Mouse (Mus musculus) midbrain, embryonic 11.5 days (tissue): ENCODE data around the gene Myh7. TPM values are rescaled to one million over a fixed set of nuclear protein-coding genes. Genes with fewer than 3 reads are reported as not detected.
"Not testable (repeated sequence)": the region's sequence is repeated elsewhere in the genome, so short reads cannot be mapped to it uniquely, and the experiment has no call there.

ENCODE experiments used
- ATAC-seq: fragments of 200-750 bp; cut with Nextera tagmentation; 2 replicates; pipeline ENCODE4 v1.8.0; 2017; ENCODE audit warnings: moderate TSS enrichment, moderate library complexity; ENCODE audit not compliant: low FRiP score
- DNase-seq: peaks from one replicate; pipeline ENCODE4 v3.0.0; 2015; ENCODE audit warnings: low spot score; ENCODE audit errors: missing footprints
- H3K27ac ChIP-seq: fragments of 300-500 bp; sonication (generic); 2 replicates; pipeline ENCODE4 v1.5.1; 2014; ENCODE audit warnings: low read depth, low read length
- H3K27me3 ChIP-seq: fragments of 300-500 bp; sonication (generic); 2 replicates; pipeline ENCODE4 v1.6.1; 2014; ENCODE audit warnings: mild to moderate bottlenecking, low read length, moderate library complexity, mixed read lengths; ENCODE audit not compliant: control insufficient read depth, insufficient read depth
- H3K36me3 ChIP-seq: fragments of 300-500 bp; sonication (generic); 2 replicates; pipeline ENCODE4 v1.6.1; 2014; ENCODE audit warnings: mild to moderate bottlenecking, low read length, moderate library complexity, mixed read lengths; ENCODE audit not compliant: control insufficient read depth, insufficient read depth
- H3K4me1 ChIP-seq: fragments of 300-500 bp; sonication (generic); 2 replicates; pipeline ENCODE4 v1.6.1; 2014; ENCODE audit warnings: low read length; ENCODE audit not compliant: control insufficient read depth, insufficient read depth
- H3K4me2 ChIP-seq: fragments of 300-500 bp; sonication (generic); 2 replicates; pipeline ENCODE4 v1.6.1; 2014; ENCODE audit warnings: mild to moderate bottlenecking, moderate library complexity
- H3K4me3 ChIP-seq: fragments of 300-500 bp; sonication (generic); 2 replicates; pipeline ENCODE4 v1.5.1; 2014; ENCODE audit warnings: low read depth, low read length
- H3K9ac ChIP-seq: fragments of 300-500 bp; sonication (generic); 2 replicates; pipeline ENCODE4 v1.6.1; 2014; ENCODE audit warnings: low read length
- H3K9me3 ChIP-seq: fragments of 300-500 bp; sonication (generic); 2 replicates; pipeline ENCODE4 v1.6.1; 2016; ENCODE audit warnings: low read length; ENCODE audit not compliant: control insufficient read depth
- WGBS: fragments of 180-500 bp; shearing (Covaris S2); extraction: QIAGEN DNeasy Blood & Tissue Kit; methylation state at CpG from one replicate; pipeline ENCODE4 v1.1.7; 2014; 5-methylcytosine and 5-hydroxymethylcytosine counted together
- polyA plus RNA-seq: library from polyadenylated mRNA; unstranded; fragments of >200 nt; fragmentation: Nextera tagmentation; extraction: Ambion mirVana; gene quantifications from 2 replicates; pipeline ENCODE4 v1.2.1, GENCODE M21; 2014

The Myh7 gene
- polyA plus RNA-seq, 1 experiment from 2014 or later = 1.1 TPM

DNA sequence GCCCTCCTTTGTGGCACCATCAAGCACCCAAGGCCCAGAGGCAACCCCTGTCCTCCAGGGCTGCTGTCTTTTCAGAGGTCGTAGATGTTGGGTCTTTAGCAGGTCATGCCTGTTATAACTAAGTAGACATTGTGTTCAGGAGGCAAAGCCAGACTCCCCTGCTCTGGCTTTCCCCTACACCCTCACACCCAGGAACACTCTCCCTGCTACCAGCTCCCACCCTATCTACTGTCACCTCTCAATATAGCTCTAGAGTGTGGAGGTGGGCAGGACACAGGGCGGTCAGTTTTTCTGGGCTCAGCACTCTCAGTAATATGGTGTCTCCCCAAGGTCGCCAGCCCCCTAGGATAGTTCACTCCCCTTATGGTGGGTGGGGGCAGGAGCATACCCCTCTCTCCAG lies 26.6 kb downstream of the Myh7 start:
- ATAC-seq = no peak
- Histone ChIP-seq H3K4me3 (no peak overlapping the region), H3K4me1 (no peaks in the 10 kb centered on the region), H3K9me3 (no peaks in the 10 kb centered on the region), H3K9ac (no peak overlapping the region), H3K4me2 (no peak overlapping the region), H3K27ac (no peak overlapping the region), H3K36me3 (no peaks in the 10 kb centered on the region), H3K27me3 (no peaks in the 10 kb centered on the region)
- 86% methylated on average over 3 of the region's 3 CpGs for WGBS
- no peak for DNase-seq

DNA sequence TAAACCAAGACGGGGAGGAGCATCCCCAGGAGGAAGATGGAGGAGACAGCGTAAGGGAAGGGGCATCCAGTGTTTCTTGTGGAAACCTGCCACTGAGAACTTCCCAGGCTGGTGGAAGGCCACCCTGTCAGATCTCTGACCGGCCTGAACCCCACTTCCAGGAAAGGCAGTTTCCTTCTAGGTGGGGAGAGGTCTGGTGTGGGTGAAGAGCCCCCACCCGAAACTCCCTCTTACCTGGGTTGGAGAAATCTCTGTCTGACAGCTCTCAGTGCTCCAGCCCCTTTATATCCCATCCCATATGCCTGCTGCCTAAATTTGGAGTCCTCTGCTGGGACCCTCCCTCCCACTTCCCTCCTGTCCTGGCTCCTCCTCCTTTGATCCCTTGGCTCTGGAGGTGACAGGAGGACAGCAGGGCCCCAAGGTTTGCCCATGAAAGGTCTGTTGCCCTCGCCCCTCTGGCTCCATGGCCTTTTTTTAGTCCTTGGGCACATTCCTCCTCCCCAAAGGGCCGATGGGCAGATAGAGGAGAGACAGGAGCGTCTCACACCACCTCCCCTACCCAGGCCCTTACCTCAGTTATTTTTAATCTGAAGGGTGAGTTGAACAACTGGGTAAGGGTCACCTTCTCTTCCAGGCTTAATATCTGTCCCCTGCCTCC lies 28.0 kb downstream of the Myh7 start, which contains the start of gene Myh6:
TSS of gene Myh6 (minus strand) at position 608 of the 658 bp plus-strand sequence.
- 78% methylated on average over 7 of the region's 7 CpGs for WGBS
- no peak for ATAC-seq
- Histone ChIP-seq H3K27ac (no peak within 1 kb of the TSS), H3K4me2 (no peak within 1 kb of the TSS), H3K36me3 (no peaks in the 10 kb centered on the region), H3K4me3 (no peak within 1 kb of the TSS), H3K4me1 (no peaks in the 10 kb centered on the region), H3K9ac (no peak within 1 kb of the TSS), H3K27me3 (no peaks in the 10 kb centered on the region), H3K9me3 (no peaks in the 10 kb centered on the region)
- DNase-seq = no peak

DNA sequence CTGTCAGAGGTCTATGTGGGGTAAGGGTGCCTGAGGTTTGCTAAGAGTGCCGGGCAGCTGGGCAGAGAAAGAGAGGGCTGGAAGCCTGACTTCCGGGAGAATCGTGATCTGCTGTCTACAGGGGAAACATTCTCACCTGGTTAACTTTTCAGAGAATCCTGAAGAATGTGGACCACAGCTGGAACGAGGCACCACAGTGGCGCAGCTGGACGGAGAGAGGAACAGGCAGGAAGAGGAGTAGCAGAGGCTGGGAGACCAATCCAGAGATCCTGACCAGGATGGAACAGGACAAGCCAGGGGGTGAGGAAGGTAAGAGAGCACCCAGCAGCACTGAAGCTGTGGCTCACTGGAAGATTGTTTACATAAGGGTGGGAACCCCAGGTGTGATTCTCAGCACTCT lies 28.8 kb downstream of the Myh7 start:
- ATAC-seq = no peak
- H3K4me3 ChIP-seq = no peak overlapping the region
- H3K27ac ChIP-seq = no peak overlapping the region
- no peaks in the 10 kb centered on the region for H3K9me3 ChIP-seq
- no peak overlapping the region for H3K9ac ChIP-seq
- H3K36me3 ChIP-seq = no peaks in the 10 kb centered on the region
- no peaks in the 10 kb centered on the region for H3K4me1 ChIP-seq
- H3K4me2 ChIP-seq = no peak overlapping the region
- H3K27me3 ChIP-seq = no peaks in the 10 kb centered on the region
- DNase-seq = no peak
- 79% methylated on average over 6 of the region's 6 CpGs for WGBS

DNA sequence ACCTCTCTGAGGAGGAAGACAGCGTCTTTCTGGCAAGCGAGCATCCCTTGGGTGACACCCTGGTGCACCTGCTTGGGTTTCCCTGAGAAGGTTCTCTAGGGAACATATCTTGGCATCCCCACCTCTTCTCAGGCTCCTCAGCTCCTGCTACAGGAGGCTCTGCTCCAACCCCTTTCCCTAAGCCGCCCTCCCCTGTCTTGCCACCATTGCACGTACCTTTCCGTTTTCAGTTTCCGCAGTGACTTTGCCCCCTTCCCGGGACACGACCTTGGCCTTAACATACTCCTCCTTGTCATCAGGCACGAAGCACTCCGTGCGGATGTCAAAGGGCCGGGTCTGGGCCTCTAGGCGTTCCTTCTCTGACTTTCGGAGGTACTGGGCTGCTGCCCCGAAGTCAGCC lies 29.4 kb downstream of the Myh7 start:
- H3K36me3 ChIP-seq = no peaks in the 10 kb centered on the region
- H3K4me3 ChIP-seq = no peak overlapping the region
- H3K4me1 ChIP-seq = no peaks in the 10 kb centered on the region
- H3K27me3 ChIP-seq = no peaks in the 10 kb centered on the region
- DNase-seq = no peak
- H3K9me3 ChIP-seq = no peaks in the 10 kb centered on the region
- no peak for ATAC-seq
- H3K9ac ChIP-seq = no peak overlapping the region
- no peak overlapping the region for H3K4me2 ChIP-seq
- H3K27ac ChIP-seq = no peak overlapping the region
- 87% methylated on average over 15 of the region's 15 CpGs for WGBS

DNA sequence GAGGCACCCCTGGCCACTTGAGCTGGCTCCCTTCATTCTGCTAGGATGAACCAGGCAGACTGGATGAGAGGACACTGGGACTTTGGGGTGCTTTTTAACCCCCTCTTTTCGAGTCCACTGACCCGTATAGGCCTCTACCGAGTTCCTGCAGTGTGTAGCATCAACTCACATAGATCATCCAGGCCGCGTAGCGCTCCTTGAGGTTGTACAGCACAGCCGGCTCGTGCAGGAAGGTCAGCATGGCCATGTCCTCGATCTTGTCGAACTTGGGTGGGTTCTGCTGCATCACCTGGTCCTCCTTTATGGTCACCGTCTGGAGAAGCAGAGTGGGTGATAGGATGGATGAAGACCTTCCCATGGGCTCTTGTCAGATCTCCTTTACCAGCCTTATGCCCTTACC lies 30.7 kb downstream of the Myh7 start:
- H3K4me1 ChIP-seq = no peaks in the 10 kb centered on the region
- no peak overlapping the region for H3K4me2 ChIP-seq
- ATAC-seq = no peak
- 86% methylated on average over 11 of the region's 11 CpGs for WGBS
- H3K27ac ChIP-seq = no peak overlapping the region
- no peaks in the 10 kb centered on the region for H3K9me3 ChIP-seq
- DNase-seq = no peak
- H3K36me3 ChIP-seq = no peaks in the 10 kb centered on the region
- no peak overlapping the region for H3K4me3 ChIP-seq
- no peaks in the 10 kb centered on the region for H3K27me3 ChIP-seq
- H3K9ac ChIP-seq = no peak overlapping the region

DNA sequence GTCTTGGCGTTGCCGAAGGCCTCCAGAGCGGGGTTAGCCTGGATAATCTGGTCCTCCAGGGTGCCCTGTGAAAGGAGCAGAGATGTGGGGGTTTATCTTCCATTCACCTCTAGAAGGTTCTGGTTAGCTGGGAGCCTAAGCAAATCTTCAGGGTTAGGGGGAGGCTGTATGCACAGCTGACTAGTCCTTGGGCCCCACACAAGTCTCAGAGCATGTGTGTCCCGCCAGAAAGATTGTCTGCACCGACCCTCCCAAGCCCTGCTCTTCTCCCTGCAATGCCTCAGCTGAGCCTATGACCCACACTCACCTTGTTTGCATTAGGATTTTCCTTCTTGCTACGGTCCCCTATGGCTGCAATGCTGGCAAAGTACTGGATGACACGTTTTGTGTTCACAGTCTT lies 31.7 kb downstream of the Myh7 start:
- Histone ChIP-seq H3K4me1 (no peaks in the 10 kb centered on the region), H3K4me3 (no peak overlapping the region), H3K27me3 (no peaks in the 10 kb centered on the region), H3K4me2 (no peak overlapping the region), H3K9me3 (no peaks in the 10 kb centered on the region), H3K36me3 (no peaks in the 10 kb centered on the region), H3K9ac (no peak overlapping the region), H3K27ac (no peak overlapping the region)
- DNase-seq (no peak), ATAC-seq (no peak)
- 89% methylated on average over 7 of the region's 7 CpGs for whole genome bisulfite sequencing

DNA sequence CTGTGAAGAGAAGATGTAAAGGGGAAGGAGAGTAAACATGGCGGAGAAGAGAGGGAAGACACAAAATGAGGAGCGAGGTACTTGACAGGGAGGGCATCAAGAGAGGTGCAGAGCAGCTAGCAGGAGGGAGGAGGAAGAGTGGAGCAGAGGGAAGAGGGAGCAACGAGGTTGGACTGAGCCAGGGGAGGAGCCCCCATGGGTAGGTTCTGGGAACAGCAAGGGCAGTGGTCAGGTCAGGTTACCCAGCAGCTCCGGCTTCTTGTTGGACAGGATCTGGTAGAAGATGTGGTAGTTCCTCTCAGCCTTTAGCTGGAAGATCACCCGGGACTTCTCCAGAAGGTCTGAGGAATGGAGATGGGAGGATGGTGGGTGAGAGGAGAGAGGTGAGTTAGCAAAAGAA lies 32.9 kb downstream of the Myh7 start:
- H3K9ac ChIP-seq = no peak overlapping the region
- DNase-seq = no peak
- no peaks in the 10 kb centered on the region for H3K4me1 ChIP-seq
- WGBS = 82% methylated on average over 5 of the region's 5 CpGs
- no peak for ATAC-seq
- no peak overlapping the region for H3K4me2 ChIP-seq
- no peak overlapping the region for H3K4me3 ChIP-seq
- no peaks in the 10 kb centered on the region for H3K9me3 ChIP-seq
- no peaks in the 10 kb centered on the region for H3K27me3 ChIP-seq
- H3K27ac ChIP-seq = no peak overlapping the region
- H3K36me3 ChIP-seq = no peaks in the 10 kb centered on the region

DNA sequence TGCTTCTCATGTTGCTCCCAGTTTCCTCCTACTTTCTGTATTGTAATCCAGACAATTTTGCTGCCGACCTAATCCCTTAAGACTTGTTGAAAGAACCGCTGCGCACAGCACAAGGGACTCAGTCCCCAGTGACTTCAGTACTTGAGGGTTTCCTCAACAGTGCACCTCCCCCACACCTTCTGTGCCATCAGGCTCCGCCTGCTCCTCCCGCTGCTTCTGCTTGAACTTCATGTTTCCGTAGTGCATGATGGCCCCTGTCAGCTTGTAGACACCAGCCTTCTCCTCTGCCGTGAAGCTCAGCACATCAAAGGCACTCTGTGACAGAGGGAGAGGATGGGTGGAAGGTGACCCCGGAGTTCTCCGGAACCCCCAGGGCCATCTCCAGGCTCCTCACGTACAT lies 33.7 kb downstream of the Myh7 start:
- 62% methylated on average over 10 of the region's 10 CpGs for WGBS
- ATAC-seq = no peak
- H3K9ac ChIP-seq = no peak overlapping the region
- no peaks in the 10 kb centered on the region for H3K9me3 ChIP-seq
- no peak overlapping the region for H3K4me3 ChIP-seq
- H3K4me1 ChIP-seq = no peaks in the 10 kb centered on the region
- H3K27ac ChIP-seq = no peak overlapping the region
- no peak for DNase-seq
- H3K36me3 ChIP-seq = no peaks in the 10 kb centered on the region
- no peaks in the 10 kb centered on the region for H3K27me3 ChIP-seq
- no peak overlapping the region for H3K4me2 ChIP-seq

DNA sequence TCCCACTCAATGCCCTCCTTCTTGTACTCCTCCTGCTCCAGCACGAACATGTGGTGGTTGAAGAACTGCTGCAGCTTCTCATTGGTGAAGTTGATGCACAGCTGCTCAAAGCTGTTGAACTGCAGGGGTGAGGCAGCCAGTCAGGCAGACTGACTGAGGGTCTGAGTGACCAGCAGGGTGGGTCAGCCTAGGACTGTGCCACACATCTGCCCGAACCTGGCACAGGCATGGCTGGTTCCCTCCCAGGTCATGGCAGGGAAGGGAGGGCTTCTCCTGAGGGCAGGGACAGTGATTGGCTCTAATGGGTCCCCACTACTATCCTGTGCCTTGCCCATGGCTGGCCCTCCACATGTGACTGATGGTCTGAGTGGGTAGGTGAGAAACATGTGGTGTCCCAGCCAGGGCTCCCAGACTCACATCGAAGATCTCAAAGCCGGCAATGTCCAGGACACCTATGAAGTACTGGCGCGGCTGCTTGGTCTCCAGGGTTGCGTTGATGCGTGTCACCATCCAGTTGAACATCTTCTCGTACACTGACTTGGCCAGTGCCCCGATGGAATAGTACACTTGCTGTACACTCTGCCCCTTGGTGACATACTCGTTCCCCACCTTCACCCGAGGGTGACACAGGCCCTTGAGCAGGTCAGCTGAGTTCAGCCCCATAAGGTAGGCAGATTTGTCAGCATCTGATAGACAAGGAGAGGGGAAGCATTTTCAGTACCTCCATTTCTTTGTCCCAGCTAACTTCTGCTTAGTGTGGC lies 34.4 kb downstream of the Myh7 start:
- not testable (repeated sequence) for H3K4me1 ChIP-seq, H3K36me3 ChIP-seq, H3K27me3 ChIP-seq, ATAC-seq, H3K9ac ChIP-seq, H3K4me2 ChIP-seq, H3K4me3 ChIP-seq, DNase-seq, H3K27ac ChIP-seq, H3K9me3 ChIP-seq
- WGBS = 95% methylated on average over 12 of the region's 12 CpGs
